Mouse (Mus musculus): ENCODE results near the gene Rps29.
A peak's percentile ranks its signal among the peaks of the same experiment; 100 is the strongest.
"Not testable (repeated sequence)": the region's sequence is repeated elsewhere in the genome, so short reads cannot be mapped to it uniquely, and the experiment has no call there.

The Rps29 gene

DNA sequence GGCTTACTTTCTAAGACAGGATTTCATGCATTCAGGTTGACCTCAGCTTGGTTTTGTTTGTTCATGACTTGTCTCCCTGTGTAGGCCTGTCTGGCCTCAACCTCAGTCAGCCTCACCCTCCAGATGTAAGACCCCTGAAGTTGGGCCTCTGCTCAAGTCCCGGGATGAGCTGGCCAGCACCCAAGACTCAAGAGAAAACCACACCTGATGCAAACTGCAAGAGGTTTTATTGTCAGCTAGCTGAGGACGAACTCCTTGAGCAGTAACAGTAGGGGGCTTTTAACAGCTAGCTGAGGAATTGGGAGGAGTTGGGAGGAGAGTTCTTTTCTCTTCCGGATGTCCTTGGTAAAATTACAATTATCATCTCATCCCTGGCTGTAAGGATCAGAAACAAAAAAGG lies 18.5 kb upstream of the Rps29 start:
- DNase-seq: no peak

DNA sequence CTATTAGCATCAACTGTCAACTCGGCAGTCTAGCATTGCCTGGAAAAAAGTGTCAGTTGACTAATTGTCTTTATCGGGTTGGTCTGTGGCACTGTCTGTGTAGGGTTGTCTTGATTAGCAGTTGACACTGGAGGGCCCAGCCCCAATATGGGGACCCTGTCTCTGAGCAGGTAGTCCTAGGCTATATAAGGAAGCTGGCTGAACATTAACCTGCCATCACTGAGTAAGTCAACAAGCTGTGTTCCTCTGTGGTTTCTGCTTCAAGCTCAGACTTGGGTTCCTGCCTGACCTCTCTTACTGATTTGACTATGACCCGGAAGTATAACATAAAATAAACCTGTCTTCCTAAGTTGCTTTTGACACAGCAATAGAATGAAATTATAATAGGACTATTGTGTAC lies 17.0 kb upstream of the Rps29 start:
- DNase-seq: no peak

- DNase-seq: no peak
Measured at GRCm38 (mm10) chr12:69171307-69171706, 12.3 kb upstream of the Rps29 start.

DNA sequence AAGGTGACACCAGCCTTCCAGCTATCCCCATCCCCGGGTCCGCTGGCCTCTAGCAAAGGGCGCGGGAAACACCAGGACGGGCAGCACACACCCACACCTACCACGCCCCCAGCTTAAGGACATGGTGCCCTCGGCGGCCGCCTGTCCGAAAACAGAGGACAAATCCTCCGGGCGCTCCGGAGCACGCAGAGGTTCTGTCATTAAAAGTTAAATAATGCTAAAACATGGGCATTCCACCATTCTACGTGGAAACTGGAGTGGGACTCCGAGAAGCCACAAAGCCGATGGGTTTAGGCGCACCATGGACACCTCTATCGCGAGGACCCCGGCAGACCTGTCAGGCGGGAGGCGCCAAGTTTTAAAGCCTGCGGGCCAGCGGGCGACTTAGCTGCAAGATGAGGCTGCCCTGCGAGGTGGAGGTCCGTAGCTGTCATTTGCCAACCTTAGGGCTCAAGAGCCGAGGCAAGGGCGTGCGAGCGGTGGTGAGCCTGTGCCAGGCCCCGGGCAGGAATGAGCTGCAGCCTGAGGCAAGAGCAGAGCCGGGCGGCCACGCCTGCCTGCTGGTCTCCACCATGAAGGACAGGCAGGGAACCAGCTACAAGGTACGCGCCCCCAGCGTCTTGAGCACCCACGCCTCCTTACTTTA lies 9.6 kb upstream of the Rps29 start, which contains the start of gene Lrr1:
Lrr1 (plus strand) TSS at position 354 of the 646 bp plus-strand sequence.
- peak; percentile 96 for DNase-seq

GRCm38 (mm10) chr12:69167656-69168460 lies 8.9 kb upstream of the Rps29 start:
- DNase-seq: no peak

- DNase-seq: not testable (repeated sequence)
Measured at GRCm38 (mm10) chr12:69166861-69167581, 8.0 kb upstream of the Rps29 start.

DNA sequence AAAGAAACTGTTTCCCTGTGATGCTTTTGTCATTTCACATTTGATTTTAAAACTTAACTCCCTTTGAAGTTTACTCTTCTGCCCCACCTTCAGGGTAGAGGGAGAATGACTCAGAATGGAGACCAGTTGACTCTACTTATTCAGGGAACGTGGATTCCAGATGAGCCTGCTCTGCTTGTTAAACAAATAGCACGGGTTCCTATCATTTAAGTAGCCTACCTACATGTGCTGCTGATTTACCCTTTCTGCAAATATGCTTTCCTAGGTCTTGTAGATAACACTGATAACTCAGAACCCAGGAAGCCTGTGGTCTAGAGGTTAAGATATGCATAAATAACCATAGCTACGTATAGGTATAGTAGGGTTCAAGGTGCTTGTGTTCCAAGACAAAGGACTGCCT lies 5.9 kb upstream of the Rps29 start:
- no peak for DNase-seq

DNA sequence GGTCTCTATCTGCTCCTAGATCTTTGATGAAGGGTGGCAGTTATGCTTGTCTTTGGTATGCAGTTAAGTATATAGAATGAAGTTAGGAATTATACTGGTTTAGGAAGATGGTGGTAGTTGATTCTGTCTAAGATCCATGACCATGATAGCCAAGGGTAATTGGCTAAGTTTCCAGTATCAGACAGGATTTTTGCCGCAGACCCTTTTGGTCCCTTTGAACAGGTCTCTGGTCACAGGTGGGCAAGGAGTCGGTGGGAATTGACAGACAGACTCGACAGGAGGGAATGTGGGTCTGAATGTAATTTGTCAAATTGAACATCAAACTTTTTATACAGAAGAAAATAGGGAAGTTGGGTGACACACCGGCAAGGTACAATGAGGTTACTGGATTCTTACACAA lies 4.6 kb upstream of the Rps29 start:
- not testable (repeated sequence) for DNase-seq

GRCm38 (mm10) chr12:69160677-69161076 lies 1.7 kb upstream of the Rps29 start:
- DNase-seq: not testable (repeated sequence)

DNA sequence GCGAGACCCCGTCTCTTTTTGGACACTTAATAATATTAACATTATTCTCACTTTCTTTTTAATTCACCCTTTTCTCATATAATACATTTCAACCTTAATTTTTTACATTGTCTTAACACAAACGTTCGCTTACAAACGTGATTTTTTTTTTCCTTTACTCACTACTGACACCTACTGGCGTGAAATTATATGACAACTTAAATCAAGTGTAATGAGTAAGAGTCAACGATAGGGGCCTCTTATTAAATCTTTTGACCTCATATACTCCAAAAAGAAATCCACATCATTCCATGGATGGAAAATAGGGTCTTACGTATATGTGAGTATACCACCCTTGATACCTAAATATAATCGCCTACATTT lies 573 bp upstream of the Rps29 start:
- DNase-seq: peak; percentile 44

- no peak for DNase-seq
Measured at GRCm38 (mm10) chr12:69158366-69158764, 621 bp downstream of the Rps29 start.

DNA sequence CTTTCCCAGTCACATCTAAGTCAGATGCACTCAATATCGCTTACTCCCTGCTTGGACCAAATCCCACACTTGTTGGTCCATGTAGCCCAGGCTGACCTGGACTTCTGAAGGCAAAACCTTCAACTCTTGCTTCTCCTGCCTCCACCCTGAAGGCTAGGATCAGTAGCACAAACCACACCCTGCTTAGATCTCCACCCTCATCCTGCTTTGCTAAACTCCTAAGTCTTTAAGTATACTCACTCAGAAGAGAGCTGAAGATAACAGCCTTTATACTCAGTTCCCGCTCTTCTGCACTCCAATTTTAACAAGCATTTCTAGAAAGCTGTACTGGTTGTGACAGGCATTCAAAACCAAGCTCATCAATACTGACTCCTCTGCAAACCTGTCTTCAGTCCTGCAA lies 1.9 kb downstream of the Rps29 start:
- no peak for DNase-seq

GRCm38 (mm10) chr12:69156436-69156835 lies 2.5 kb downstream of the Rps29 start:
- no peak for DNase-seq

DNA sequence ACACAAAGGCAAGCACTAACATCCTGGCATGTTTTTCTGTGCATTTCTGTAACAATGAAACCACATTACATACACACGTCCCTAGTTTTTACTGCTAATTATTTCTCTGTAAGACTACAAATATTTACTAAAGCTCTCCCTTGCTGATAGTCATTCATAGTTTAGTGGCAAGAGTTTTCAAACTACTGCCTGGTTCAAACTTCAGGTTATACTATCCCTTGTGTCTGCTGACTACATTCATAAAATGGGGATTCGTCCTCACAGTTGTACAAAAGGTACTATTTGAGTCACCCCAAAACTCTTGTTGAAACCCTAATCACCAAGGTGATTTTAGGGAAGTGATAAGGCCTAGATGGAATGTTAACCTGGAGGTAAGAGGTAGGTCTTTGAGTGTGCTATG lies 3.1 kb downstream of the Rps29 start:
- no peak for DNase-seq

GRCm38 (mm10) chr12:69150049-69150448 lies 8.9 kb downstream of the Rps29 start:
- DNase-seq: no peak

GRCm38 (mm10) chr12:69147166-69147735 lies 11.7 kb downstream of the Rps29 start:
- DNase-seq: no peak

GRCm38 (mm10) chr12:69143460-69143859 lies 15.5 kb downstream of the Rps29 start:
- DNase-seq: no peak

DNA sequence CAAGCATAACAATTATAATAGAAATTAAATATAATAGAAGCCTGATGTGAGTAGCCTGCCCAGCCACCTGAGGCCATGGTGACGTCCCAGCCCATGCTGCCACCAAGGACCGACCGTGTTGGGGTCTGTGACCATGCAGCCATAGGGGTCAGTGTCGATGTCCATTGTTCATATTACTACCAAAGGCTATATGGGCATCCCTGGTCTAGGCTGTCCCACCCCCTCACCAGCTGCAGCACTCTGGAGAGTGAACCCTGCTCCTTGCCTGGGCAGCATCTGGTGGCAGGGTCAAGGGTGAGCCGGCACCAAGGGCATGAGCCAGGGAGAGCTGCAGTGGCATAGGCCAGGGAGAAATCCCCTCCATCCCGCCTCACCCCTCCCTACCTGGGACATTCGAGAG lies 19.1 kb downstream of the Rps29 start:
- no peak for DNase-seq

DNA sequence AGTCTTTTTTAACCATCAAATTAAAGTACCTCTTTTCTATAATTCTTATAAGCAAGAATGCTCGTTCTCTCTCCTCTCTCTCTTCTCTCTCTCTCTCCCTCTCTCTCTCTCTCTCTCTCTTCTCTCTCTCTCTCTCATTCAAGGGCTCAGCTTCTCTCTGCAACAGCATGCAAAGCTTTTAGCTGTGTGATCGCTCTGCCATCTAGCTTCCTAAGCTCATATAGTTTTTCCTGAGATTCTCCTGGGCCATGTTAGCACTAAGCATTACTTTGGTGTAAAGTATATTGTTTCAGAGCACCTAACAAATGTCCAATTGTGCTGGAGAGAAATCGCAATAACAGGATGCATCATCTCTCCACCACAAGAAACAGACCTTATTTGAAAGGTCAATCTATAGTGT lies 19.8 kb downstream of the Rps29 start:
- DNase-seq: no peak

DNA sequence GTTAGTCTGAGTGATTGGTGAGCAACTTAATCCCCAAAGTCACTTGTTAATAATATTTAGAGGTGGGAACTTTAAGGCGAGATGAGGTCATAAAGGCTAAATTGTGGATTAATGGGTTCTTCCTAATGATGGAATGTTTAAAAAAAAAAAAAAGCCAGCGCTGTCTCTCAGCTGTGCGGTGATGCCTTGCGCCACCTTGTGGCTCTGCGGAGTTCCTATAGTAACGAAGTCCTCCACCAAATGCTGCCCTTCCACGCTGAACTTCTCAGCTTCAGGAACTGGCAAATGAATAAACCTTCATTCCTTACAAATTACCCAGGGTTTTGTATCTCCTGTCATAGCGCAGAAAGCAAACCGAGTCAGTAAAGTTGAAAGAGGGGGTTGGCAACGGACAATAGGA lies 27.0 kb downstream of the Rps29 start:
- DNase-seq: peak; percentile 27

DNA sequence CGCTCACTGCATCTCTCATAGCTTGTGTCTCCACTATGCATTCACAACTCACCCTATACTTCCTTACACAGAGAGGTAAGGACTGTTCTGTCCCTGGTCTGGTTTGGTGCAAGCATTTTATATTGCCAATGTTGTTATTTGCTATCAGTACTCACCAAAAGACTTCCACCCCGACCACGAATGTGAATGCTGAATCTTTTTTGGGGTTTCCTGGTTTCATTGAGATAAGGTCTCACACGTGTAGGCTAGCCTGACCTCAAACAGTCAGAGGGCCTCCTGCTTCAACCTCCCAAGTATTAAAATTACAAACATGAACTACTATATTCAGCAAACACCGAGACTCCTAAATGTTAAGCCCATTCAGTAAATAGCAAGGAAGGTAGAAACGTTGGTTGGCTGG lies 27.7 kb downstream of the Rps29 start:
- no peak for DNase-seq

- DNase-seq: no peak
Measured at GRCm38 (mm10) chr12:69130486-69130885, 28.5 kb downstream of the Rps29 start.

DNA sequence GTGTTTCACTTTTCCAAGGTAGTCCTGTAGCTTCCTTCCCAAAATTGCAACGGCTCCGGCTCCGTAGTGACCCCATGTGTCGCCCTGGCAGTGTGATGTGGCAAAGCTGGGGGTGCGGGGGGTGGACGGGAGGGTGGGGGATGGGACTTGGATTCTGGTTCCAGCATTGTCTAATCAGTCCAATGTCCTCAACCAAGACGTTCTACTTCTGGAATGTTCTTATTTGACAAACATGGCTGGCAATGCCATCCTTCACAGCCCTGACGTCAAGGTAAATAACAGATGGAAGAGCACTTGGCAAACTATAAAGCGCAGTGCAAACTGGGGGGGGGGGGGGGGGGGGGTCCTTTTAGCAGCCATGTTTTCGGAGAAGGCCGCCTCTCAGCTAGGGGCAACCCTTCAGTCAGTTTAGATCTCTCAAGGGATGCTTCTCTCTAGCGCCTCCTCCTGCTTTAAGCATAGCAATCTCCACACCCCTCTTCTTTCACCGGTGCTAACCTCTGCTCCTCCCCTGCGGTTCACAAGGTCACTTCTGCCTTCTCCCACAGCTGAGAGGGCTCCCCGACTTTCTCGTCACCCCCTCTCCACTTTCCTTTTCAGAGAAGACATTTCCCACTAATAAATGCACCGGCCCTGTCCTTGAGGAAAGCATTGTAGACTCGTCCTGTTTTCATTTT lies 29.2 kb downstream of the Rps29 start:
- DNase-seq: no peak
